Mouse (Mus musculus): ENCODE data around the gene Tacc2.
"Not testable (repeated sequence)": the region's sequence is repeated elsewhere in the genome, so short reads cannot be mapped to it uniquely, and the experiment has no call there.

Gene Tacc2

DNA sequence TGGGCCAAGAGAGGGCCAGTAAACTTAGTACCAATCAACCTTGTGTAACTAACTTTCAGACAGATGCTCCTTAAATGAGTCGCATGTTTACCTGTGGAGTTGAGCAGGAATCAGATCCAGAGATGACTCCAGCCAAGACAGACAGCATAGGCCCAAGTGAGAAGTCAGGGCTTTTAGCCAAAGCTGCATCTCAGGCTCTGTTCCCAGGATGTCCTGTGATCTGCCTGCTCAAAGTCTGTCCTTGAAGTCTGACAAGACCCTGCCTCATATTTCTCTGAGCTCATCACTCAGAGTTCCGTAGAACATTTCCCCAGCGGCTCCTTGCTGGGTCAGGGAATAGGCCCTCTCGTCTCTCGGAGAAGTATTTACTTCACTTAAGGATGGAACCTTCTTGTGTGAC, 73.4 kb downstream of the Tacc2 start:
- DNase-seq (ENCODE audit: low read depth, low spot score), result no peak

DNA sequence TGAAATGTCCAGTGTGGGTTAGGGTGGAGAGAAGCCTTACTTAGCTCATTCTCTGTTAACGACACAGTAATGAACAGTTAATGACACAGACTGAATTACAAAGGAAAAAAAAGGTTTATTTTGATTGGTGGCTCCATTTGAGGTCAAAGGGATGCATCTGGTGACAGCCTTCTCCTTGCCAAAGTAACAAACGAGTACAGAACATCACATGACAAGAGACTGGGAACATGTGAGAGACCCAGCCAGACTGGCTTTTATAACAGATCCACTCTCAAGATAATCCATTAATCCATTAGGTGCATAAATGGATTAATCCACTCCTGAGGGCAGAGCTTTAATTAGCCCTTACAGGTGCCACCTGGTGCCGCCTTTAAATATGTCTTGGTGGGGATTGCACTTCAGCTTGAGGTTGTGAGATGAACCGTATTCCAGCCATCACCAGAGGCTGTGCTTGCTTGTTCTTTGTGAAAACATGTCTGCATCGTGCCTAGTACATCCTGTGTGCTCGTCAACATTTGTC, 75.9 kb downstream of the Tacc2 start:
- DNase-seq (ENCODE audit: low read depth, low spot score), result no peak

GRCm38 (mm10) chr7:130654562-130654961, 77.3 kb downstream of the Tacc2 start:
- no peak for DNase-seq (ENCODE audit: low read depth, low spot score)

DNA sequence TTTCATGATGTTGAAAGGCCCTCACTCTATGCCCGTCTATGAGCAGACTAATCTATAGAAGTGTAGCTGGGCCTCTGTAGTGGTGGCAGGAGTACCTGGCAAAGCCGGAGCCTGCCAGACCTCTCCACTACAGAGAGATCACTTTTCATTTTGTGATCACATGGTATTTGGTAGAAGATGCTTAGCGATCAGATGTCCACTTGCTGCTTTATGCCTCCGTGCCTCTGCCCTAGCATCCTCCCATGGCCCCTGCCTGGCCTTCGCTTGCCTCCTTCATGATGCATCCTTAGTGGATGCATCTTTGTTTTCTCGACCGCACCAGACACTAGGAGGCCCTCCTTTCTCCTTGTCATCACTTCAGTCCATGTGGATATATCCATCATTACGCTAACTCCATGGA, 79.7 kb downstream of the Tacc2 start:
- DNase-seq (ENCODE audit: low read depth, low spot score), result no peak

GRCm38 (mm10) chr7:130657751-130658150, 80.5 kb downstream of the Tacc2 start:
- DNase-seq (ENCODE audit: low read depth, low spot score), result no peak

DNA sequence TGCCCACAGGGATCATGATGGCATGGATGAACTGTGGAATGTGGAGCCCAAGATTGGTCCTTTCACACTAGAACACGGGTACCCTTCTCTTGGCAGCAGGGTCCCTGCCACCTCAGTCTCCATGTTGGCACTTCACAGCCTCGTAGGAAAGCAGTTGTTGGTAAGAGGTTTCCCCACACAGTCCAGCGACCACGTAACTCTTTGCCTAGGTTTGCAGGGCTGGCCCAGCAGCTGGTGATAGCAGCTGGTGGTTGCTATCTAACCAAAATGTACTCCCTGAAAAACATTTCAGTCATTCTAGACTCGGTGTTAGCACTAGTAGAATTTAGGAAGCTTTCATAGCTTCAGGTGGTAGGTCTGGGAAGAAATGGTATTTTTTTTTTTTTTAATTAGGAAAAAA, 81.9 kb downstream of the Tacc2 start:
- DNase-seq (ENCODE audit: low read depth, low spot score), result no peak

DNA sequence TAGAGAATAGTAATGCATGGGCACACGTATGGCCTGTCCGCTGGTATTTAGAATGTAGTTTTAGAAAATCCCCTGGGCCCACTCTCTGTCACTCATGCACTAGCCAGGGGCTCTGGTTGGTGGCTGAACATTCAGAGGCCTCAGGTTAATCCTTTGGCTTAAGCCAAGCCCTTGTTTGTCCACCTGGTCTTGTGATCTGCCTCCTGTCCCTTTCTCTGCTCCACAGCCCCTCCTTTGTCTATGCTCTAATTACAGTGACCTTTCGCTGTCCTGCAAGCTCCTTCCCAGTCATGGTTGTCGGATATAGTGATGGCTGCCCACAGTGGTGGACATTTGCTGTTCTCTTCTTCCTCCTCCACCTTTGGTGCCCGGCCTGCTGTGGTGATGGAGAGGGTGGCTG, 85.0 kb downstream of the Tacc2 start:
- no peak for DNase-seq (ENCODE audit: low read depth, low spot score)

GRCm38 (mm10) chr7:130662869-130663268, 85.6 kb downstream of the Tacc2 start:
- no peak for DNase-seq (ENCODE audit: low read depth, low spot score)

DNA sequence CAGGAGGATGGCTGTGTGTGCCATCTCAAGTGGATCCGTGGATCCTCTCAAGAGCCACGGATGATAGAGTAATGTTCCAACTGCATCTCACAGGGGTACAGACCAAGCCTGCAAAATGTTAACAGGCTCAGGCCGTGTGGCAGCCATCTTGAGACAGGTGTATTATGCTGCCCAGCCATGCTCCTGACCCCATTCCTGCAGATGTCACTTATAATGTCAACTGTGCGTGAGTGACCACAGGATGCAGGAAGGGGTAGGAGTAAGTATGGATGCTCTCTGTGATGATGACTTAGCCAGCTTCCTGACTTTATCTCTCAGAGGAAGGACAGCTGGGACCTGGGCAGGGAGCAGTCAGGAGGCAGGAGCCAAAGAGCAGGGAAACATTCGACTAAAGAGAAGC, 86.8 kb downstream of the Tacc2 start:
- no peak for DNase-seq (ENCODE audit: low read depth, low spot score)

- no peak for DNase-seq (ENCODE audit: low read depth, low spot score)
Observed at GRCm38 (mm10) chr7:130664629-130665028, 87.4 kb downstream of the Tacc2 start.

- DNase-seq (ENCODE audit: low read depth, low spot score), result no peak
Observed at GRCm38 (mm10) chr7:130665358-130665757, 88.1 kb downstream of the Tacc2 start.

DNA sequence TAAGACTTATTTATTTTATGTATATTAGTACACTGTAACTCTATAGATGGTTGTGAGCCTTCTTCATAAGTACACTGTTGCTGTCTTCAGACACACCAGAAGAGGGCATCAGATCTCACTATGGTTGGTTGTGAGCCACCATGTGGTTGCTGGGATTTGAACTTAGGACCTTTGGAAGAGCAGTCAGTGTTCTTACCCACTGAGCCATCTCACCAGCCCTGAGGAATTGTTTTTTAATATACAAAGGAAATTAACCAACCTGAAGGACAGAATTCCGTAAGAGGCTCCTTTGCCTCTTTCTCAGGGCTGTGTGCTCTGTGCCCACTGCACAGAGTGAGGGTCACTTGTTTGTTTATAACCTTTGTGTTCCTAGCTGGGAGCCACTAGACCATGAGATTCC, 90.8 kb downstream of the Tacc2 start:
- DNase-seq (ENCODE audit: low read depth, low spot score), result not testable (repeated sequence)

GRCm38 (mm10) chr7:130668729-130669281, 91.6 kb downstream of the Tacc2 start:
- no peak for DNase-seq (ENCODE audit: low read depth, low spot score)

GRCm38 (mm10) chr7:130669370-130669881, 92.2 kb downstream of the Tacc2 start:
- DNase-seq (ENCODE audit: low read depth, low spot score), result peak; percentile 14

- no peak for DNase-seq (ENCODE audit: low read depth, low spot score)
Observed at GRCm38 (mm10) chr7:130670358-130670757, 93.1 kb downstream of the Tacc2 start.

DNA sequence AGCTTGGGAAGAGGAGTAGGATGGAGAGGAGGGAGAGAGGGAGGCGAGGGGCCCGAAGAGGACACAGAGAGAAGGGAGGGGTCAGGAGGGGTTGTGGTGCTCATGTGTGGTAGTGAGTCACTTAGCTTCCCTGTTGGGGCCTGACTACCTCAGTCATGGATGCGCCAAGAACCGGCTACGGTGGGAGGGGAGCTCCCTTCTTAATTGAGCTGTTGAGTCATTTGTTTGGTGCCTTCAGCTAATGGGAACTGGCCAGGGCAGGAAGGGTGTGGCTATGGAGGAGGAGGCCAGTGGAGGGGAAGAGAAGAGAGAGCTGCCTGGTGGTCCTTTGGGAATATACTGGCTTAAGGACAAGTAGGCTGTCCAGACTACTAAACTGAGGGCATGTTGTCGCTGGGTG, 94.1 kb downstream of the Tacc2 start:
- no peak for DNase-seq (ENCODE audit: low read depth, low spot score)

- no peak for DNase-seq (ENCODE audit: low read depth, low spot score)
Observed at GRCm38 (mm10) chr7:130673169-130674033, 96.2 kb downstream of the Tacc2 start.

- DNase-seq (ENCODE audit: low read depth, low spot score), result no peak
Observed at GRCm38 (mm10) chr7:130674526-130674925, 97.3 kb downstream of the Tacc2 start.

- no peak for DNase-seq (ENCODE audit: low read depth, low spot score)
Observed at GRCm38 (mm10) chr7:130676885-130677540, 99.8 kb downstream of the Tacc2 start.

GRCm38 (mm10) chr7:130677541-130678274, 100.5 kb downstream of the Tacc2 start:
- no peak for DNase-seq (ENCODE audit: low read depth, low spot score)

DNA sequence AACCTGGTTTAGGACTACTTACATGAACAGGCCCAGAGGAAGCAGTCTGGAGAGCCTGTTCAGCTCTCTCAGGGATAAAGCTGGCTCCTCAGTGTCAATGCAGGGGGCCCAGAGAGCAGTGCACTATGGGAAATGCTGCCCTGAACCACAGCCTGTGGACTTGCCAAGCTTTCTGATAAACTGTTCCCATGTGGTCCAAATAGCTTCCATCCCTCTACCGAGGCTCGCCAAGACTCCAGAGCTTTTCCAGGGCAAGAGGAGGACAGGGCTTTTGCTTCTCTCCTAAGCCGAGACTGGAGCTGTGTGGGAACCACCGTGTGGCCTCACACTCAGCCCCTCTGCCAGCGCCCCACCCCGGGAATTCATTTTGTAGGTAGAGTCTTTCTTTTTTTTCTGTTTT, 101.2 kb downstream of the Tacc2 start:
- DNase-seq (ENCODE audit: low read depth, low spot score), result no peak

GRCm38 (mm10) chr7:130681798-130682197, 104.6 kb downstream of the Tacc2 start:
- no peak for DNase-seq (ENCODE audit: low read depth, low spot score)

Measured in brain, embryonic 18.5 days (tissue).